Mouse (Mus musculus): ENCODE results near the gene Arid1a. TPM values are rescaled to one million over a fixed set of nuclear protein-coding genes. Genes with fewer than 3 reads are reported as not detected.

Arid1a gene
- polyA plus RNA-seq, 1 experiment from 2014 or later, result 45.6 TPM

GRCm38 (mm10) chr4:133711307-133712076 is 45.1 kb downstream of the Arid1a start:
- Histone ChIP-seq H3K27me3 (ENCODE audit: control insufficient read depth, insufficient read depth, low read length) (no peaks in the 10 kb centered on the region), H3K4me3 (ENCODE audit: low read depth, low read length) (no peak overlapping the region), H3K36me3 (ENCODE audit: control insufficient read depth, insufficient read depth, low read length) (peaks cover 18% of the 10 kb centered on the region), H3K4me1 (ENCODE audit: control insufficient read depth, insufficient read depth, low read length) (peaks cover 6% of the 10 kb centered on the region; the same call in 1 of the 2 replicates), H3K9ac (replicated peaks; ENCODE audit: low read depth, low read length) (no peak overlapping the region), H3K27ac (ENCODE audit: low read depth, low read length) (no peak overlapping the region), H3K9me3 (ENCODE audit: control insufficient read depth, low read length) (no peaks in the 10 kb centered on the region), H3K4me2 (ENCODE audit: low read depth, low read length) (no peak overlapping the region)
- 67% methylated on average over 6 of the region's 6 CpGs for WGBS
- no peak for ATAC-seq (ENCODE audit: low read depth)

DNA sequence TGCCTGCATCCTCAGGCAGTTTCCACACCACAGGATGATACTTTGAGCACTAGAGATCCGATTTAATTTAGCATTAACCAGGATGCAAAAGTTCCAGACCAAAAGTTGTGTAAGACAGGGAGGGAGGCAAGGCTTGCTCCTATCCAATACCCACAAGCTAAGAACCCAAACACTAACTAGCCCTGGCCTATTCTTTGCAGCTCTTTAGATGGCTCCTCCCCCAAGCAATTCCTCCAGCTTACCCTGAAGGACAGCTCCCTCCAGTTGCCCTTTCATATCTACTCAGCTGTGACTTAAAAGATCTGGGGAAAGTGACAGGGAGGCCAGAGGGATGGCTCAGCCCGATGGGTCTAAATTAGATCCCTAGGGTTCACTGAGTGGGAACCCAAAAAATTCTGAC is 47.2 kb downstream of the Arid1a start:
- WGBS, result 62% methylated on average over 2 of the region's 2 CpGs
- H3K27me3 ChIP-seq (ENCODE audit: control insufficient read depth, insufficient read depth, low read length), result no peaks in the 10 kb centered on the region
- H3K9me3 ChIP-seq (ENCODE audit: control insufficient read depth, low read length), result no peaks in the 10 kb centered on the region
- H3K9ac ChIP-seq (replicated peaks; ENCODE audit: low read depth, low read length), result no peak overlapping the region
- H3K4me2 ChIP-seq (ENCODE audit: low read depth, low read length), result no peak overlapping the region
- H3K4me3 ChIP-seq (ENCODE audit: low read depth, low read length), result no peak overlapping the region
- peaks cover 7% of the 10 kb centered on the region; the same call in 1 of the 2 replicates for H3K36me3 ChIP-seq (ENCODE audit: control insufficient read depth, insufficient read depth, low read length)
- H3K27ac ChIP-seq (ENCODE audit: low read depth, low read length), result no peak overlapping the region
- H3K4me1 ChIP-seq (ENCODE audit: control insufficient read depth, insufficient read depth, low read length), result peaks cover 6% of the 10 kb centered on the region; the same call in 1 of the 2 replicates
- ATAC-seq (ENCODE audit: low read depth), result no peak

DNA sequence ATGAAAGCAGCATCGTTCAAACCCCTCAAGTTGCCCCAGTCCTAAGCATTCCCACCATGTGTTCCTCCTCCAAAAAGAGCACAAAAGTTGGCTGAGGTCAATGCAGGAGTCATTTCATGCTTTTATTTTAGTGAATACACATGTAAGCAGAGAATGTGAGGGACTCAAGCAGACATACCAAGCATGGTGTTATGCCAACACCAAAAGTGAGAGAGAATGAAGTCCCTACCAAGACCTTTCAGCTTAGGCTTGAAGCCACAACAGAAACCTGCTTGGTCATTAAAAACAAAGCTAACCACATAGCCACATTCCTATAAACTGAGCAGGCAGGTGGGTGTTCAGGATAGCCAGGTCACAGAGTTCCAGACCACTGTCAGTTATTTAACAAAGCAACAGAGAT is 49.1 kb downstream of the Arid1a start:
- Histone ChIP-seq H3K36me3 (ENCODE audit: control insufficient read depth, insufficient read depth, low read length) (no peaks in the 10 kb centered on the region), H3K9me3 (ENCODE audit: control insufficient read depth, low read length) (no peaks in the 10 kb centered on the region), H3K27ac (ENCODE audit: low read depth, low read length) (no peak overlapping the region; the same call in 1 of the 2 replicates), H3K27me3 (ENCODE audit: control insufficient read depth, insufficient read depth, low read length) (no peaks in the 10 kb centered on the region), H3K4me1 (ENCODE audit: control insufficient read depth, insufficient read depth, low read length) (peaks cover 6% of the 10 kb centered on the region; the same call in 1 of the 2 replicates), H3K4me2 (ENCODE audit: low read depth, low read length) (no peak overlapping the region), H3K4me3 (ENCODE audit: low read depth, low read length) (no peak overlapping the region), H3K9ac (replicated peaks; ENCODE audit: low read depth, low read length) (no peak overlapping the region)
- no peak for ATAC-seq (ENCODE audit: low read depth)
- WGBS, result 42% methylated on average over 1 of the region's 1 CpGs

DNA sequence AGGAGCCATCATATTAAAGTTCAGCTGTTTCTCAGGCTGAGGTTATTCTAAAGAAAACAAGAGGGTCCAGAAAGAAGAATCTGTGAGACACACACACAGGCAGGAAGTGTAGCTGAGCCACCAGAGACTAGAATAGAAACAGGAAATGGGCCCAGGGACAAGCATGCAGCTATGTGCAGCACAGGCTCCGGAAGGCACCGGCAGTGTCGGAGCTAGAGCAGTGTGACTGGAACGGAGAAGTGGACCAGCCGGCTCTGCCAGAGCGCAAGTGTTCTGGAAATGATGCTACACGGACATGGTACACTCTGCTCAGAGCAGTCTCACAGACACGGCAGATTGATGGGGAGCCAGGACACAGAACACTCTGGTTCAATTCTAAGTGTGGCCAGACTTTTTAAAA is 49.6 kb downstream of the Arid1a start:
- Histone ChIP-seq H3K4me3 (ENCODE audit: low read depth, low read length) (no peak overlapping the region), H3K27me3 (ENCODE audit: control insufficient read depth, insufficient read depth, low read length) (no peaks in the 10 kb centered on the region), H3K9ac (replicated peaks; ENCODE audit: low read depth, low read length) (no peak overlapping the region), H3K4me2 (ENCODE audit: low read depth, low read length) (no peak overlapping the region), H3K9me3 (ENCODE audit: control insufficient read depth, low read length) (no peaks in the 10 kb centered on the region), H3K27ac (ENCODE audit: low read depth, low read length) (peak overlapping the region; percentile 45; the same call in 1 of the 2 replicates), H3K4me1 (ENCODE audit: control insufficient read depth, insufficient read depth, low read length) (peaks cover 6% of the 10 kb centered on the region; the same call in 1 of the 2 replicates), H3K36me3 (ENCODE audit: control insufficient read depth, insufficient read depth, low read length) (no peaks in the 10 kb centered on the region)
- WGBS, result 69% methylated on average over 8 of the region's 8 CpGs
- ATAC-seq (ENCODE audit: low read depth), result no peak

- H3K4me2 ChIP-seq (ENCODE audit: low read depth, low read length), result no peak overlapping the region
- H3K27ac ChIP-seq (ENCODE audit: low read depth, low read length), result no peak overlapping the region
- no peaks in the 10 kb centered on the region for H3K36me3 ChIP-seq (ENCODE audit: control insufficient read depth, insufficient read depth, low read length)
- no peak for ATAC-seq (ENCODE audit: low read depth)
- H3K27me3 ChIP-seq (ENCODE audit: control insufficient read depth, insufficient read depth, low read length), result no peaks in the 10 kb centered on the region
- no peak overlapping the region for H3K9ac ChIP-seq (replicated peaks; ENCODE audit: low read depth, low read length)
- no peak overlapping the region for H3K4me3 ChIP-seq (ENCODE audit: low read depth, low read length)
- 92% methylated on average over 4 of the region's 4 CpGs for WGBS
- H3K9me3 ChIP-seq (ENCODE audit: control insufficient read depth, low read length), result no peaks in the 10 kb centered on the region
- peaks cover 12% of the 10 kb centered on the region for H3K4me1 ChIP-seq (ENCODE audit: control insufficient read depth, insufficient read depth, low read length)
Observed at GRCm38 (mm10) chr4:133705062-133705461, 51.5 kb downstream of the Arid1a start.

DNA sequence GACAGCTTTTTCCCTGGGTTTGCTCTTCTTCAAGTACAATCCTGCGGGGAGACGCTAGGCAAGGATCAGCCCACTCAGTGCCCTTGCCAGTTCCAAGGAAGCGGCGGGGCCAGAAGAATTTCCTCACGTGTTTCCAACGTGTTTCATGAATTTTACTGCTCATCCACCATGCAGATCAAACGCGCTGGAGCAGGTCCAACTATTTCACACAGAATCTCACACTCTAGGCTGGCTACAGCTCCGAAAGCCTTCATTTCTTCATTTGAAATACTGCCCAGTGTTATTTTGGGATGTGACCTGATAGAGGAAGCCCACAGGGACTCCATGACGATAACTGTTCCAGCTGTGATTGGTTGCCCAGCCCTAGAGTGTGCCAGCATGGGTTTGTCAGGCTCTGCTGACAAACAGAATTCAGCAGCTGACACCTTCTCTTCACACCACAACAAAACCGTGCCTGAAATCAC is 55.6 kb downstream of the Arid1a start:
- Histone ChIP-seq H3K4me2 (ENCODE audit: low read depth, low read length) (no peak overlapping the region), H3K36me3 (ENCODE audit: control insufficient read depth, insufficient read depth, low read length) (peaks cover under 1% of the 10 kb centered on the region; the same call in 1 of the 2 replicates), H3K27me3 (ENCODE audit: control insufficient read depth, insufficient read depth, low read length) (no peaks in the 10 kb centered on the region), H3K4me1 (ENCODE audit: control insufficient read depth, insufficient read depth, low read length) (peaks cover 9% of the 10 kb centered on the region), H3K9ac (replicated peaks; ENCODE audit: low read depth, low read length) (no peak overlapping the region), H3K9me3 (ENCODE audit: control insufficient read depth, low read length) (no peaks in the 10 kb centered on the region), H3K27ac (ENCODE audit: low read depth, low read length) (peak overlapping the region; percentile 18; the same call in 1 of the 2 replicates), H3K4me3 (ENCODE audit: low read depth, low read length) (no peak overlapping the region)
- 59% methylated on average over 11 of the region's 11 CpGs for WGBS
- ATAC-seq (ENCODE audit: low read depth), result no peak

GRCm38 (mm10) chr4:133695363-133695762 is 61.2 kb downstream of the Arid1a start:
- Histone ChIP-seq H3K36me3 (ENCODE audit: control insufficient read depth, insufficient read depth, low read length) (peaks cover 55% of the 10 kb centered on the region), H3K4me1 (ENCODE audit: control insufficient read depth, insufficient read depth, low read length) (peaks cover 8% of the 10 kb centered on the region), H3K9me3 (ENCODE audit: control insufficient read depth, low read length) (no peaks in the 10 kb centered on the region), H3K27ac (ENCODE audit: low read depth, low read length) (no peak overlapping the region), H3K27me3 (ENCODE audit: control insufficient read depth, insufficient read depth, low read length) (no peaks in the 10 kb centered on the region), H3K4me2 (ENCODE audit: low read depth, low read length) (no peak overlapping the region), H3K4me3 (ENCODE audit: low read depth, low read length) (no peak overlapping the region), H3K9ac (replicated peaks; ENCODE audit: low read depth, low read length) (no peak overlapping the region)
- WGBS, result 91% methylated on average over 3 of the region's 3 CpGs
- no peak for ATAC-seq (ENCODE audit: low read depth)

- no peak overlapping the region for H3K4me3 ChIP-seq (ENCODE audit: low read depth, low read length)
- H3K27me3 ChIP-seq (ENCODE audit: control insufficient read depth, insufficient read depth, low read length), result no peaks in the 10 kb centered on the region
- 13% methylated on average over 5 of the region's 5 CpGs for WGBS
- H3K9ac ChIP-seq (replicated peaks; ENCODE audit: low read depth, low read length), result no peak overlapping the region
- H3K27ac ChIP-seq (ENCODE audit: low read depth, low read length), result peak overlapping the region; percentile 18; the same call in 1 of the 2 replicates
- H3K36me3 ChIP-seq (ENCODE audit: control insufficient read depth, insufficient read depth, low read length), result peaks cover 98% of the 10 kb centered on the region
- H3K9me3 ChIP-seq (ENCODE audit: control insufficient read depth, low read length), result no peaks in the 10 kb centered on the region
- no peak for ATAC-seq (ENCODE audit: low read depth)
- H3K4me2 ChIP-seq (ENCODE audit: low read depth, low read length), result no peak overlapping the region
- H3K4me1 ChIP-seq (ENCODE audit: control insufficient read depth, insufficient read depth, low read length), result peaks cover 19% of the 10 kb centered on the region
Observed at GRCm38 (mm10) chr4:133690252-133690651, 66.3 kb downstream of the Arid1a start.

DNA sequence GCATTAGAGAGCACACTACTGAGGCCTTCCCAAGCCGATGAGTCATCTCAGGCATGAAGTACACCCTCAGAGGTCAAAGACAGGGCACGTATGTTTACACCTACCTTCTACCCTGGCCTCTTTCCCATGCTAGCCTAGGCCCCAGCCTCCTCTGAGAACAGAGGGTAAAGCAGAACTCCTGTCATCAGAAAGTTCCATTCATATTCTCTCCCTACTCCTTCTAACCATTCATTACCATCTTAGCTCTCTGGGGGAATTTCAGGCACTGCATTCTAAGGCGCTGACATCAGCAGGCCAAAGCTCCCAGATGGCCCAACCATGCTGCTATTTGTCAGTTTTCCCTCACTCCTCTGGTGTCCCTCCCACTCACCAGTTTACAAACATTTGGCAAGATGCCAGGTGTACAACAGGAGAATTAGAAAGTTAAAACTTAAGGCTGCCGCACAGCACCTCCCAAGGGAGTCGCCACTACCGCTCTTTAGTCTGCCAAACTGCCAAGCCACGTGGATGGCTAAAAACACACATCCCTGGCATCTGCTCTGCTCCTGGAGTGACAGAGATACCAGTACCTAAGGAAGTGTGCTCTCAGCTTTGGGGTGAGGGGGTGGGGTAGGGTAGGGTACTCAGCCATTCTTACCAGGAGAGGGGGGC is 68.0 kb downstream of the Arid1a start:
- Histone ChIP-seq H3K4me2 (ENCODE audit: low read depth, low read length) (no peak overlapping the region), H3K4me1 (ENCODE audit: control insufficient read depth, insufficient read depth, low read length) (peaks cover 19% of the 10 kb centered on the region), H3K36me3 (ENCODE audit: control insufficient read depth, insufficient read depth, low read length) (peaks cover 98% of the 10 kb centered on the region), H3K9me3 (ENCODE audit: control insufficient read depth, low read length) (no peaks in the 10 kb centered on the region), H3K27ac (ENCODE audit: low read depth, low read length) (no peak overlapping the region), H3K9ac (replicated peaks; ENCODE audit: low read depth, low read length) (no peak overlapping the region), H3K27me3 (ENCODE audit: control insufficient read depth, insufficient read depth, low read length) (no peaks in the 10 kb centered on the region), H3K4me3 (ENCODE audit: low read depth, low read length) (no peak overlapping the region)
- WGBS, result 62% methylated on average over 7 of the region's 7 CpGs
- no peak for ATAC-seq (ENCODE audit: low read depth)
